8 mouse cellular contexts compared by ENCODE assay signal in genomic region chr1:74949666-74950050, GRCm38 (mm10). TPM values are rescaled to one million over a fixed set of nuclear protein-coding genes. Genes with fewer than 3 reads are reported as not detected.
A peak's percentile ranks its signal among the peaks of the same experiment; 100 is the strongest.
DNase-seq lines count a peak whose midpoint lies in the region; ATAC-seq lines count a peak whose summit lies in the region.

No protein-coding gene starts in this region.

- H3K27ac ChIP-seq in forebrain, embryonic 15.5 days (replicated peaks): no peak overlapping the region
- no peak overlapping the region for H3K27ac ChIP-seq in forebrain, embryonic 14.5 days (ENCODE audit: low read depth, low read length)
- no peak overlapping the region for H3K27ac ChIP-seq in heart, embryonic 11.5 days (ENCODE audit: low read depth, low read length)
- H3K27ac ChIP-seq in kidney, embryonic 15.5 days: peak overlapping the region; percentile 5; the same call in 1 of the 2 replicates

- H3K9me3 ChIP-seq in forebrain, embryonic 15.5 days: no peaks in the 10 kb centered on the region
- H3K9me3 ChIP-seq in forebrain, embryonic 14.5 days (replicated peaks; ENCODE audit: control insufficient read depth, low read length): no peaks in the 10 kb centered on the region
- H3K9me3 ChIP-seq in heart, embryonic 11.5 days (replicated peaks; ENCODE audit: control insufficient read depth, low read length): no peaks in the 10 kb centered on the region
- H3K9me3 ChIP-seq in kidney, embryonic 15.5 days (replicated peaks): no peaks in the 10 kb centered on the region

- peaks cover 35% of the 10 kb centered on the region for H3K4me1 ChIP-seq in forebrain, embryonic 15.5 days
- peaks cover 9% of the 10 kb centered on the region for H3K4me1 ChIP-seq in forebrain, embryonic 14.5 days (ENCODE audit: control insufficient read depth, insufficient read depth, low read length)
- H3K4me1 ChIP-seq in heart, embryonic 11.5 days (ENCODE audit: control insufficient read depth, insufficient read depth, low read length): peaks cover 15% of the 10 kb centered on the region; the same call in 1 of the 2 replicates
- H3K4me1 ChIP-seq in kidney, embryonic 15.5 days: peaks cover 45% of the 10 kb centered on the region

- H3K27me3 ChIP-seq in forebrain, embryonic 15.5 days: peaks cover 86% of the 10 kb centered on the region
- H3K27me3 ChIP-seq in forebrain, embryonic 14.5 days (replicated peaks; ENCODE audit: control insufficient read depth, insufficient read depth, low read length): peaks cover 89% of the 10 kb centered on the region
- H3K27me3 ChIP-seq in heart, embryonic 11.5 days (ENCODE audit: control insufficient read depth, insufficient read depth, low read length): peaks cover 89% of the 10 kb centered on the region
- H3K27me3 ChIP-seq in kidney, embryonic 15.5 days: peaks cover 99% of the 10 kb centered on the region

- WGBS in forebrain, embryonic 15.5 days: 3% methylated on average over 24 of the region's 24 CpGs
- 3% methylated on average over 24 of the region's 24 CpGs for WGBS in forebrain, embryonic 14.5 days
- 3% methylated on average over 24 of the region's 24 CpGs for WGBS in heart, embryonic 11.5 days (ENCODE audit: insufficient replicate concordance)
- 2% methylated on average over 24 of the region's 24 CpGs for WGBS in kidney, embryonic 15.5 days

- 0 out of 2 replicates have a peak overlapping the region, but pooled peaks have one; percentile 35 for H3K4me3 ChIP-seq in forebrain, embryonic 15.5 days
- H3K4me3 ChIP-seq in forebrain, embryonic 14.5 days (ENCODE audit: low read depth, low read length): no peak overlapping the region
- H3K4me3 ChIP-seq in heart, embryonic 11.5 days (ENCODE audit: low read depth, low read length): peak overlapping the region; percentile 24; the same call in 1 of the 2 replicates
- H3K4me3 ChIP-seq in kidney, embryonic 15.5 days (replicated peaks): peak overlapping the region; percentile 45

- ATAC-seq in forebrain, embryonic 15.5 days (replicated peaks): 0 out of 2 replicates have a peak, but pooled peaks have one; percentile 32
- ATAC-seq in forebrain, embryonic 14.5 days: no peak
- ATAC-seq in heart, embryonic 11.5 days (replicated peaks; ENCODE audit: insufficient number of reproducible peaks, low FRiP score, low TSS enrichment): no peak
- ATAC-seq in kidney, embryonic 15.5 days (replicated peaks; ENCODE audit: low FRiP score): peak; percentile 77

- DNase-seq in forebrain, embryonic 14.5 days (ENCODE audit: low spot score): no peak
- peak; percentile 36 for DNase-seq in lung, postnatal 25 days (ENCODE audit: low spot score)
- no peak for DNase-seq in T-cell, adult 2 months (ENCODE audit: low spot score)
- no peak for DNase-seq in frontal cortex, postnatal 14 days (ENCODE audit: low spot score in 2 of 2)
- DNase-seq in layer of hippocampus, postnatal 10 days (ENCODE audit: low spot score in 2 of 2): no peak

- no peak overlapping the region for H3K9ac ChIP-seq in forebrain, embryonic 15.5 days (replicated peaks)
- no peak overlapping the region for H3K9ac ChIP-seq in forebrain, embryonic 14.5 days (ENCODE audit: low read length)
- H3K9ac ChIP-seq in heart, embryonic 11.5 days (ENCODE audit: low read depth, low read length): no peak overlapping the region
- H3K9ac ChIP-seq in kidney, embryonic 15.5 days: no peak overlapping the region

- H3K36me3 ChIP-seq in forebrain, embryonic 15.5 days: no peaks in the 10 kb centered on the region
- no peaks in the 10 kb centered on the region for H3K36me3 ChIP-seq in forebrain, embryonic 14.5 days (ENCODE audit: control insufficient read depth, insufficient read depth, low read length)
- H3K36me3 ChIP-seq in heart, embryonic 11.5 days (ENCODE audit: control insufficient read depth, insufficient read depth, low read length): no peaks in the 10 kb centered on the region
- no peaks in the 10 kb centered on the region for H3K36me3 ChIP-seq in kidney, embryonic 15.5 days

- H3K4me2 ChIP-seq in forebrain, embryonic 15.5 days (replicated peaks): no peak overlapping the region
- no peak overlapping the region for H3K4me2 ChIP-seq in forebrain, embryonic 14.5 days (ENCODE audit: low read length)
- H3K4me2 ChIP-seq in heart, embryonic 11.5 days: peak overlapping the region; percentile 41; the same call in 1 of the 2 replicates
- peak overlapping the region; percentile 72 for H3K4me2 ChIP-seq in kidney, embryonic 15.5 days

RNA-seq across cellular contexts. Expression of gene Ihh, which starts 1.8 kb away (rescaled TPM):
- polyA plus RNA-seq in forebrain, embryonic 15.5 days (2015; fragmentation: Nextera tagmentation; extraction: Ambion mirVana): 0.09 and 0.22 TPM in 2 replicates
- 0.09 and 0.20 TPM in 2 replicates for polyA plus RNA-seq in forebrain, embryonic 14.5 days (2014; fragmentation: Nextera tagmentation; extraction: Ambion mirVana)
- 0.16 and 0.17 TPM in 2 replicates for polyA plus RNA-seq in heart, embryonic 11.5 days (2014; fragmentation: Nextera tagmentation; extraction: Ambion mirVana)
- 2.2 and 2.9 TPM in 2 replicates for polyA plus RNA-seq in kidney, embryonic 15.5 days (2015; fragmentation: Nextera tagmentation; extraction: Ambion mirVana)
- under 1 TPM; 0.27 to 0.31 TPM for total RNA-seq in layer of hippocampus, postnatal 10 days (2021)

RNA-seq across cellular contexts. Expression of gene Cfap65, which starts 14.3 kb away (rescaled TPM):
- 0.59 and 0.67 TPM in 2 replicates for polyA plus RNA-seq in forebrain, embryonic 15.5 days (2015; fragmentation: Nextera tagmentation; extraction: Ambion mirVana)
- 0.29 and 0.68 TPM in 2 replicates for polyA plus RNA-seq in forebrain, embryonic 14.5 days (2014; fragmentation: Nextera tagmentation; extraction: Ambion mirVana)
- polyA plus RNA-seq in heart, embryonic 11.5 days (2014; fragmentation: Nextera tagmentation; extraction: Ambion mirVana): not detected in 2 replicates
- polyA plus RNA-seq in kidney, embryonic 15.5 days (2015; fragmentation: Nextera tagmentation; extraction: Ambion mirVana): 0.03 TPM in 1 of 2 replicates, not detected in the other
- total RNA-seq in layer of hippocampus, postnatal 10 days (2021): 1 to 10 TPM; 3.3 to 3.9 TPM

RNA-seq across cellular contexts. Expression of gene Cryba2, which starts 56.7 kb away (rescaled TPM):
- polyA plus RNA-seq in forebrain, embryonic 15.5 days (2015; fragmentation: Nextera tagmentation; extraction: Ambion mirVana): not detected in 2 replicates
- not detected in 2 replicates for polyA plus RNA-seq in forebrain, embryonic 14.5 days (2014; fragmentation: Nextera tagmentation; extraction: Ambion mirVana)
- not detected in 2 replicates for polyA plus RNA-seq in heart, embryonic 11.5 days (2014; fragmentation: Nextera tagmentation; extraction: Ambion mirVana)
- not detected in 2 replicates for polyA plus RNA-seq in kidney, embryonic 15.5 days (2015; fragmentation: Nextera tagmentation; extraction: Ambion mirVana)
- total RNA-seq in layer of hippocampus, postnatal 10 days (2021): under 1 TPM in 1 of 2 experiments, not detected in 1; 0.53 TPM

Comparison
In these comparisons a context has a peak if more than half of its experiments do, and no peak if none do; other contexts are left out.
1. ATAC-seq: peak in forebrain, embryonic 15.5 days (single experiment) and kidney, embryonic 15.5 days (single experiment); none in forebrain, embryonic 14.5 days (single experiment) and heart, embryonic 11.5 days (single experiment).
2. H3K4me2 ChIP-seq: peak in heart, embryonic 11.5 days (single experiment) and kidney, embryonic 15.5 days (single experiment); none in forebrain, embryonic 15.5 days (single experiment) and forebrain, embryonic 14.5 days (single experiment).